Mouse (Mus musculus): ENCODE measurements at regions not wholly inside any gene's neighbourhood (a gene's known extent, or its start where the extent isn't known, plus 50 kb on each side); places are given as distances from the start of the nearest gene placed in this dataset.
"Not testable (repeated sequence)": the region's sequence is repeated elsewhere in the genome, so short reads cannot be mapped to it uniquely, and the experiment has no call there.

- DNase-seq (ENCODE audit: low spot score): no peak
Measured at GRCm38 (mm10) chr15:5625367-5625766, 381.4 kb upstream of the Ptger4 start.

DNA sequence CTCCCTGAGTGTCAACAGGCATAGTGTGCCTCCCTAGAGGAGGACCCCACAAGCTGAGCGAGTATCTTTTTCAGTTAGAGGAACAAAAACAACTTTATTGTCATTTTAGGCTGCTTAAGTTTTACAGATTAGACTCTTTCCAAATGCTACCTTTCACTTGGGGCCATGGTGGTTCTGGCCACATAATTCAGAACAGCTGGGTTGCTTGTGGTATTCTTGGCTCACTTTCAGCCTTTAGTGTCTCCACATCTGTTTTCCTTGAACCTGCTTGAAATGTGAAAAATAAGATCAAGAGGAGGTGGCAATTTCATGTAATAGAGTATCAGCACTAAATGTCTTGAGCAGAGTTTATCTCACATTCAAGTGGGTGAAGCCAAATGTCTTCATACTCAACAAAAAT, 402.7 kb upstream of the Ptger4 start:
- DNase-seq (ENCODE audit: low spot score): no peak

GRCm38 (mm10) chr15:5658796-5659195, 414.8 kb upstream of the Ptger4 start:
- no peak for DNase-seq (ENCODE audit: low spot score)

DNA sequence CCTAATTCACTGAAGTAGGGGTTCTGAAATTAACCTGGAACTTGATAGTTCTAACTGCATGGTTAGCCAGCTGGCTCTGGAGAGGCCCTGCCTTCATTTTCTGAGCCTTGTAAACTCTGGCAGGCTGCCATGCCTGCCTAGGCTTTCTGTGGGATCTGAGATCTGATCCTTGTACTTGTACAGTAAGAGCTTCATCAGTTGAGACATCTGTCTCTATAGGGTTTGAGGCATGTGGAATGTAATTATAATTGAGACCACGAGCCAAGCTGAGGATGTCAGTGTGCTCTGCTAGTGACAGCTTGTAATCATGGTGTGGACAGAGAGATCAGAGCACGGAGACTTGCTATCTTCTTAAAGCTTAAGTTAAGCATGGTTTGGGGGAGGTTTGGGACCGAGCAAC, 416.8 kb upstream of the Ptger4 start:
- DNase-seq (ENCODE audit: low spot score): no peak

GRCm38 (mm10) chr15:5671781-5672180, 427.8 kb upstream of the Ptger4 start:
- DNase-seq (ENCODE audit: low spot score): no peak

DNA sequence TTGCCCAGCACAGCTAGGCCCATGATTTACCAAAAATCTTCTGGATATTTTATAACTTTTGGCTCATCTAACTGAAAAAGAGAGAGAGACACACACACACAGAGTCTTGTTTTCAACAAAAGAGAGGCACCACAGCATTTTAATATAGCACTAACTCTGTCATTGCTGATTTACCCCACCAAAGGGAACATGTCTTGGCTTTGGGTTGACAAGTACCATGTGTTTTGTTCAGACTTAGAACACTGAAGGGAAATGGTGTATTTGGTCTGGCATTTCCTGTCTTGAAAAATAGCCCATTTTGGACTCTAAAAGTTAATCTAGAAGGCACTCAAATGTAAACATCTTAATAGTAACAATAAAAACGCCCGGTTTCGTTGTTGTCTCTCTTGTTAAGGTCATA, 432.7 kb upstream of the Ptger4 start:
- no peak for DNase-seq (ENCODE audit: low spot score)

GRCm38 (mm10) chr15:5693810-5694209, 449.8 kb upstream of the Ptger4 start:
- no peak for DNase-seq (ENCODE audit: low spot score)

DNA sequence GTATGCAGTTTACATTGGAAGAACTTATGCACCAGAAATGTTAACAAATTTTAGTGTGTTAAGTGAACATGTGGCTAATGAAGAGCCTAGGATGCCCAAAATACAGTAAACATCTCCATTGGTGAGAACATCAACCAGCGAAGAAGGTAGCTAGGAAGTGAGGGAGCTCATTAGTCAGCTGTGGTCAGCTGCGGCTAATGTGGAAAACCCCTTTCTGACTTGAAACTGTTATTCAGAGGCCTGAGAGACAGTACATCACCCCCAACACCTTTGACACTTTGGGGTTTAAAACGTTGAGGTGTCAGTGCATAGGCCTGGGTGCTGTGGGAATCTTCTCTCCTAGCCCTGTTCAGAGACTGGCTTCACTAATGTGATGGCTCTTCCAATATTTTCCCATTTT, 451.0 kb upstream of the Ptger4 start:
- no peak for DNase-seq (ENCODE audit: low spot score)

DNA sequence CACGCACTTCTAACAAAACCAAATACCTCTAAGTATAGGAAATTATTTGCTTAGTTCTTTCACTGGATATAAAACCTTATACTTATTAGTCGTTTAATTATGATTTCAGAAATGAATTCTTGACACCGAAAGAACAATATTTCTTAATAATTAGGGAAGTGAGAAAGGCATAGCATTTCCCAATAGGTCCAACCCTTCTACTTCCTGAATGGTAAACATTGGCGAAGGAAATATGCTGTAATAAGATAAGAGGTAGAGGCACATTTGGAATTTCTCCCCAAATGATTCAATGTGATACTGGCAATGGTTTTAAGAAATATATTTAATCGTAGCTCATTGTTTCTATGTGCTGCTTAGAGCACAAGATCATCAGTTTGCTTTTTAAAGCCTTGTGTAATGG, 464.5 kb upstream of the Ptger4 start:
- no peak for DNase-seq (ENCODE audit: low spot score)

DNA sequence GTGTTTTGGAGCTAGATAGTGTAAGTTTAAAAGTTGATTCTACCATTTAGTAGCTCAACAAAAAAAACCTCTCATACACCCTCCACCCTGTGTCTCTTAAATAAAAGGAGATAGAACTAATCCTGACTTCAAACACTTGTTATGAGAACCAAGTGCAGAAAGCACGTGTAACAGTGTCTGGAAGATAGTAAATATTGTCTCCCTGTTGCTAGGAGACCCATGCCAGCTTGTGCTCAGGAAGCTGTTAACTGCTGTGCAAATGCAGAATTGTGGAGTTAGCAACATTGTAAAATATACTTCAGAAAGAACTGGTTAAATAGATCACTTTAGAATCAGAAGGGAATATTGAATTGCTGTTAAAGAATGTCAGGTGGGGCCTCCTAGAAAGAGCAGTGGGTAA, 496.7 kb upstream of the Ptger4 start:
- DNase-seq (ENCODE audit: low spot score): no peak

- DNase-seq (ENCODE audit: low spot score): no peak
Measured at GRCm38 (mm10) chr15:5743893-5744292, 499.9 kb upstream of the Ptger4 start.

- DNase-seq (ENCODE audit: low spot score): no peak
Measured at GRCm38 (mm10) chr15:5758690-5759089, 514.7 kb upstream of the Ptger4 start.

GRCm38 (mm10) chr15:5762216-5762615, 518.2 kb upstream of the Ptger4 start:
- DNase-seq (ENCODE audit: low spot score): no peak

- DNase-seq (ENCODE audit: low spot score): no peak
Measured at GRCm38 (mm10) chr15:5777074-5777473, 522.5 kb upstream of the Dab2 start.

DNA sequence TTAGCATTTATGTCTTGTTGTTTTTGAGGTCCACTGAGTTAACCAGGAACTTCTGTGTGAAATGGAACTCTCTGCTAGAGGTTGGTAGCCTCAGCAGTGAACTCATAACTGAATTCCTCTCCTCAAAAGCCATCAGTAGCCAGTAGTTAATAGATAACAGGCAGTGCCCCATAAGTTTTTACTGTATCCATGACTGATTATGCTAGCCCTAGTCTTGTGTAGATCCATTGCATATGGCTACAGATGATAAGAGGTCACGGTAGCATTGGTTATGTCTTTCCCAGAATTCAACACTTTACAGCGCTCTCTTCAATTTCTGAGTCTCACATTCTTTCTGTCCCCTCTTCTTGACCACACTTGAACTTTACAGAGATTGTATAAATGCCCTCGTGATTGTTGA, 499.7 kb upstream of the Dab2 start:
- no peak for DNase-seq (ENCODE audit: low spot score)

- DNase-seq (ENCODE audit: low spot score): no peak
Measured at GRCm38 (mm10) chr15:5811154-5811732, 488.3 kb upstream of the Dab2 start.

DNA sequence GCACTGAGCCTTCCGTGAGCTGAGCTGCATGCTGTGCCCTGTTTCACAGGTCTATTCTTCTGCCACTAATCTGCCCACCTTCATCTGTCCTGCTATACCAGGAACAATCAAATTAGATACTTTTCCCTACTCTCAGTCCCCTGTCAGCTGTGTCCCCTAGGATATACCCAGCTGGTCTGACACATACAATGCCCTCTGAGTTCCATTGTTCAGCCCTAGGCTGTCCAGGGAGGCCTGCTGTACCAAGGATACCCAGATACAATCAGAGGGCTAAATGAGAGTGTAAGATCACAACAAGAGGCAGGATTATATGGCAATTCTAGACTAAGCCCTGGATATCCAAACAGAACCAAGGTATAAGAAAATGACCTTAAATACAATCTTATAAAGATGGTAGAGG, 487.6 kb upstream of the Dab2 start:
- DNase-seq (ENCODE audit: low spot score): no peak

- no peak for DNase-seq (ENCODE audit: low spot score)
Measured at GRCm38 (mm10) chr15:5817901-5818576, 481.5 kb upstream of the Dab2 start.

DNA sequence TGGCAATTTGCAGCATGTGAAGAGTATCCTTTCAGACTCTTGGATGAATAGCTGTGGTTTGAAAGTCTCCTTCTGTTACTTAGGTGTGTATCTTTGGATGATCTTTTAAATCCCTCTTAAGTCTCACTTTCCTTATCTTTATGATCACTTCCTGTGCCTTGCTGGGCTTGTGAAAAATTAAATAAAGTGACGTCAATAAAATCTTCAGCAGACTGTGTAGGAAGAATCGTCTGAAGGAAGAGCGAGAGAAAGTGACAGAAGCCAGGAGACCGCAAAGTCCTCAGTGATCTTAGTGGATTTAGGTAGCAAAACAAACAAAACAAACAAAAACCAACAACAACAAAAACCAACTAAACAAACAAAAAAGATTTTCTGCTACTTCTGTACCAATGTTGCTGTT, 459.6 kb upstream of the Dab2 start:
- DNase-seq (ENCODE audit: low spot score): no peak

DNA sequence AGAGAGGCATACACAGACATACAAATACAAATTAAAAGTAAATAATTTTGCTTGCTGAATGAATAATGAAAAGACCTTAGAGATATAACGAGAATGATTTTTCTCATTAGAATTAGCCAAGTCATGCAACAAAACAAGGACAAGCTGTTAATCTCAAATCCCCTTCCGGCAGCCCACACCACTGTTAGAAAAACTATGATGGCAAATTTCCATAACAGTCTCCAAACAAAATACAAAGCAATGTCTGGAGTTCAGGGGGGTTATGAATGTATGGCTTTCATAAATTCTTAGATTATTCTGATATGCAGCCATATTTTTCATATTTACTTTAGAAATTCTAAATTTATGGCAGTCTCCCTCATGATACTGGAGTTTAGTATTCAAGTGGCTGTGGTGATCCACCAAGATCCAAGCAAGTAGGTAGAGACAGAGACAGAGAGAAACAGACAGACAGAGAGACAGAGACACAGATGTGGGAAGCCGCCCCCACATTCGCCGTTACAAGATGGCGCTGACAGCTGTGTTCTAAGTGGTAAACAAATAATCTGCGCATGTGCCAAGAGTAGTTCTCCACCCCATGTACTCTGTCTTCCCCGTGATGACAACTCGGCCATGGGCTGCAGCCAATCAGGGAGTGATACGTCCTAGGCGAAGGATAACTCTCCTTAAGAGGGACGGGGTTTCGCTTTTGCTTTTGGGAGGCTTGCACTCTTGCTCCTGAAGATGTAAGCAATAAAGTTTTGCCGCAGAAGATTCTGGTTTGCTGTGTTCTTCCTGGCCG, 458.0 kb upstream of the Dab2 start:
- DNase-seq (ENCODE audit: low spot score): not testable (repeated sequence)

DNA sequence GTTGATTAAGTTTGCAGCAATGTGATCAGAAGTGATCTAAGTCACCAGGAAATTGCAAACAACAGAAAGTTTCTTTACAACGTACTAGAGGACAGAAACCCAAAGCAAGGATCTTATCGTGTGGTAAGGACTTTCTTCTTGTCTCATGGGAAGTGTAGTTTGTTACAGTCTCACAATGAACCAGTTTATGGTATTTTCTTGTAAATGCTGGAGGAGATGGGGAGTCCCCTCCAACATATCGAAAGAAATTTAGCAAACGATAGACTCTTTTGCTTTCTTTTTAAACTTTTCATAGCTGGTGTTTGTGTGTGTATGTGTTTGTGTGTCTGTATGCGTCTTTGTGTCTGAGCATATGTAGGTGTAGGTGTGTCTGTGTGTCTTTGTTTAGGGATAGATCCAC, 453.0 kb upstream of the Dab2 start:
- DNase-seq (ENCODE audit: low spot score): no peak

- no peak for DNase-seq (ENCODE audit: low spot score)
Measured at GRCm38 (mm10) chr15:5847413-5848100, 452.0 kb upstream of the Dab2 start.

GRCm38 (mm10) chr15:5852523-5852922, 447.1 kb upstream of the Dab2 start:
- DNase-seq (ENCODE audit: low spot score): no peak

Data from yolk sac, embryonic 10.5 days (tissue).